Mouse (Mus musculus): ENCODE results near the gene Cdk5rap2.

- TF ChIP-seq CTCF (IDR thresholded peaks at IDR 0.05; ENCODE audit: low read depth, low read length) (no peak), POLR2A (IDR thresholded peaks at IDR 0.05; ENCODE audit: borderline replicate concordance, low read depth, low read length) (no peak)
Observed at GRCm38 (mm10) chr4:70331181-70331580, 79.1 kb downstream of the Cdk5rap2 start.
